ENCODE assay signal across 11 mouse cellular contexts in the genomic region with DNA sequence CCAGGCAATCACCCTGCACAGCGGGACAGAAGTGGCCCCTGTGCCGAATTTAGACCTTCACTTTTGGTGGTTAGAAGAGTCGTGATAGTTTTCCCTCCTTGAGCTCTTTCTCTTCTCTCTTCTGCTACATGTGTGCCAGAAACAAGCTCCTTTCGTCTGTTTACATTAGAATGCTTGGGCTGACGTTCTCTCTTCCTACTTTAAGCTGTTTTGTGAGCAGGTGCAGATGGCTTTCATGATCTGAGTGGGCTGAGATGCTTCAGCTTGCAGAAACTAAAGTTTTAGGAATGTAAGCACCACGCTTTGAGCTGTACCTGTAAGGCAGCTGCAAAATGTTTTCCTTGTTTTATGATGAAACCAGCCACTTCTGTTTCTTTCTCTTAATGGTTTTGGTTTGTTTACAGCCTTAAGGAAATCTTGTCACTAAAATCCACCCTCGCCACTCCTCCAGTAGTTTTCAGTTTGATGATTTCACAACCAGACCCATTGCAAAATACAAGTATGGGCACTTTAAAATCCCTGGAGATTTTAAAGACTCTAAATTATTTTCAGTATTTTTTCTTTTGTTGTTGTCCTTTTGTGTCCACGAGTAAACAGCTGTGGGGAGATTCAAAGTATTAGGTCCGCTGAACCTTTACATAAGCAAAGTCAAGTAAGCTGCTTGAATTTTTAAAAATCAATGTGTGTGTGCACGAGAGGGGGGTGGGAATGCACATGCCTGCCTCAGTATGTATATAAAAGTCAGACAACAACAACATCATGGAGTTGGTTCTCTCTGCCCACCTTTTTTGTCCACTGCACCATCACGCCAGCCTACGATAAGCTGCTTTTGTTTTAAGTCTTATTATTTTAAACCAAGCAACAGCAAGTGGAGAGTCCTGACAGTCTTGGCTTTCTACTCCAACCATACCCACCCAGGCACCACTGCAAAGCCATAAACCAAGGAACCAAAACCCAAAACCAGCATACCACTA. TPM values are rescaled to one million over a fixed set of nuclear protein-coding genes. Genes with fewer than 3 reads are reported as not detected.
DNase-seq lines count a peak whose midpoint lies in the region; ATAC-seq and TF ChIP-seq lines count a peak whose summit lies in the region.
"Had no signal": no experiment of that assay in that cellular context is flagged by ENCODE, and none has a peak within 500 bp of the region (broad histone marks: within the 10 kb centered on the region; RNA-seq: fewer than 3 reads in every experiment).

No protein-coding gene starts in this region.

- H3K36me3 ChIP-seq in heart, embryonic 14.5 days (ENCODE audit: control insufficient read depth, insufficient read depth, low read length): no peaks in the 10 kb centered on the region
- H3K36me3 ChIP-seq in limb, embryonic 10.5 days: no peaks in the 10 kb centered on the region

- H3K4me1 ChIP-seq in heart, embryonic 14.5 days (ENCODE audit: control insufficient read depth in 2 of 2, insufficient read depth in 2 of 2, low read length in 2 of 2): peaks cover 8 to 27% of the 10 kb centered on the region in 2 experiments
- H3K4me1 ChIP-seq in limb, embryonic 10.5 days: peaks cover 32% of the 10 kb centered on the region
- peaks cover 2% of the 10 kb centered on the region; the same call in 1 of the 2 replicates for H3K4me1 ChIP-seq in cerebellum, adult 2 months (ENCODE audit: control insufficient read depth, insufficient read depth, low read length)

- no peak for ATAC-seq in heart, embryonic 14.5 days (ENCODE audit: insufficient number of reproducible peaks, insufficient read depth, low FRiP score, low read depth)

- no peak for TF ChIP-seq CTCF in cerebellum, adult 2 months (IDR thresholded peaks at IDR 0.05; ENCODE audit: borderline replicate concordance, insufficient read depth, low read depth, low read length)

- no peaks in the 10 kb centered on the region for H3K9me3 ChIP-seq in heart, embryonic 14.5 days (ENCODE audit: control insufficient read depth, low read length)
- no peaks in the 10 kb centered on the region for H3K9me3 ChIP-seq in limb, embryonic 10.5 days (replicated peaks)

- WGBS in heart, embryonic 14.5 days: 50% methylated on average over 12 of the region's 12 CpGs
- 71% methylated on average over 12 of the region's 12 CpGs for WGBS in limb, embryonic 10.5 days
- whole genome bisulfite sequencing in cerebellum, adult 2 months: 71% methylated on average over 12 of the region's 12 CpGs

- H3K4me2 ChIP-seq in heart, embryonic 14.5 days (ENCODE audit: low read length): peak overlapping the region; percentile 65

- no peak for TF ChIP-seq POLR2A in cerebellum, adult 2 months (IDR thresholded peaks at IDR 0.05; ENCODE audit: borderline replicate concordance, insufficient read depth, low read length)

- peak overlapping the region; percentile 71 to 79 for H3K27ac ChIP-seq in heart, embryonic 14.5 days (replicated peaks in 1 of 2; ENCODE audit: control insufficient read depth in 1 of 2, insufficient read depth in 1 of 2, low read depth in 2 of 2, low read length in 2 of 2)
- H3K27ac ChIP-seq in limb, embryonic 10.5 days: peak overlapping the region; percentile 70
- no peak overlapping the region for H3K27ac ChIP-seq in cerebellum, adult 2 months (ENCODE audit: insufficient read depth, low read length)

- no peak for DNase-seq in heart, postnatal 4 days
- DNase-seq in right cerebral cortex, adult 2 months (ENCODE audit: low spot score in 2 of 2): peak; percentile 43 to 47
- DNase-seq in right cerebral cortex, postnatal 10 days (ENCODE audit: low spot score in 2 of 2): no peak
- DNase-seq in limb, embryonic 10.5 days (ENCODE audit: low spot score): no peak
- DNase-seq in thymus, postnatal 0 days (ENCODE audit: low spot score): peak; percentile 67
- DNase-seq in cerebellum, adult 2 months: no peak
- DNase-seq in adrenal gland, postnatal 25 days: no peak

- peak overlapping the region; percentile 60 for H3K9ac ChIP-seq in heart, embryonic 14.5 days (ENCODE audit: low read length)

- H3K27me3 ChIP-seq in heart, embryonic 14.5 days (ENCODE audit: control insufficient read depth, insufficient read depth, low read length): no peaks in the 10 kb centered on the region
- H3K27me3 ChIP-seq in limb, embryonic 10.5 days (ENCODE audit: low read depth, poor library complexity, severe bottlenecking): no peaks in the 10 kb centered on the region
- no peaks in the 10 kb centered on the region for H3K27me3 ChIP-seq in cerebellum, adult 2 months (ENCODE audit: control insufficient read depth, insufficient read depth, low read length)

- H3K4me3 ChIP-seq in heart, embryonic 14.5 days (ENCODE audit: control insufficient read depth in 1 of 2, insufficient read depth in 1 of 2, low read depth in 1 of 2, low read length in 2 of 2): peak overlapping the region in 1 of 2 experiments; percentile 6; a peak in 1 of 4 replicates
- H3K4me3 ChIP-seq in limb, embryonic 10.5 days: no peak overlapping the region
- H3K4me3 ChIP-seq in cerebellum, adult 2 months (replicated peaks; ENCODE audit: insufficient read depth, low read depth, low read length): no peak overlapping the region
- H3K4me3 ChIP-seq: myocyte had no signal

RNA-seq across cellular contexts. Expression of gene Gm17571, which starts 38.0 kb away (rescaled TPM):
- not detected in 2 replicates for polyA plus RNA-seq in heart, embryonic 14.5 days (2014; fragmentation: Nextera tagmentation; extraction: Ambion mirVana)
- total RNA-seq in heart, postnatal 4 days (2021): not detected
- polyA plus RNA-seq in limb, embryonic 10.5 days (2016; fragmentation: Nextera tagmentation; extraction: Ambion mirVana): not detected in 2 replicates
- polyA plus RNA-seq in thymus, postnatal 0 days (2015; fragmentation: Nextera tagmentation; extraction: Ambion mirVana): not detected in 2 replicates
- not detected in 2 replicates for polyA plus RNA-seq in cerebellum, adult 2 months (2012; rRNA removed)
- total RNA-seq in adrenal gland, postnatal 25 days (2021): not detected in 2 replicates
- total RNA-seq: layer of hippocampus, adult 18-20 months had no signal
- polyA plus RNA-seq: embryonic facial prominence, embryonic 11.5 days; myocyte had no signal

Comparison
In these comparisons a context has a peak if more than half of its experiments do, and no peak if none do; other contexts are left out.
1. DNase-seq: peak in right cerebral cortex, adult 2 months (2 of 2) and thymus, postnatal 0 days (single experiment); none in heart, postnatal 4 days (single experiment), right cerebral cortex, postnatal 10 days (0 of 2), limb, embryonic 10.5 days (single experiment), cerebellum, adult 2 months (0 of 2) and adrenal gland, postnatal 25 days (single experiment).